Mouse (Mus musculus): ENCODE measurements around the gene Car11. TPM values are rescaled to one million over a fixed set of nuclear protein-coding genes. Genes with fewer than 3 reads are reported as not detected.

Car11 gene
- polyA plus RNA-seq, 1 experiment from 2014 or later: 8.8 TPM

DNA sequence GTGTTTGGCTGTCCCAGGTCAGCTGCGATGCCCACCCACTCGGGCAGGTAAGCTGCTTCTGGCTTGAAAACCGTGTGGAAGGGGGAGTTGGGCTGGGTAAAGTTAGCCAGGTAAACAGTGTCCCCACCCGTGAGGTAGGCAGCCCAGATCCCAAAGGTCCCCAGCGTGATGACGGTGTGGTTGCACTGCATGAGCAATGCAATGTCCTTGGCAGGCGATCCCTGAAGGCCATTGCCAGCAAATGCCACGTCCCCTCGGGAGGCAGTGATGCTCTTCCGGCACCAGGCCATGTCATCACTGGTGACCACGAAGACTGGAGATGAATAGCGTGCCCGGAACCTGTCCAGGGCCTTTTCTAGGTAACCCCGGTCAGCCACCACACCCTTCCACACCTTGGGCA, 21.1 kb upstream of the Car11 start:
- no peak for ATAC-seq (ENCODE audit: insufficient number of reproducible peaks, insufficient read depth, low FRiP score, low TSS enrichment, low read depth)

DNA sequence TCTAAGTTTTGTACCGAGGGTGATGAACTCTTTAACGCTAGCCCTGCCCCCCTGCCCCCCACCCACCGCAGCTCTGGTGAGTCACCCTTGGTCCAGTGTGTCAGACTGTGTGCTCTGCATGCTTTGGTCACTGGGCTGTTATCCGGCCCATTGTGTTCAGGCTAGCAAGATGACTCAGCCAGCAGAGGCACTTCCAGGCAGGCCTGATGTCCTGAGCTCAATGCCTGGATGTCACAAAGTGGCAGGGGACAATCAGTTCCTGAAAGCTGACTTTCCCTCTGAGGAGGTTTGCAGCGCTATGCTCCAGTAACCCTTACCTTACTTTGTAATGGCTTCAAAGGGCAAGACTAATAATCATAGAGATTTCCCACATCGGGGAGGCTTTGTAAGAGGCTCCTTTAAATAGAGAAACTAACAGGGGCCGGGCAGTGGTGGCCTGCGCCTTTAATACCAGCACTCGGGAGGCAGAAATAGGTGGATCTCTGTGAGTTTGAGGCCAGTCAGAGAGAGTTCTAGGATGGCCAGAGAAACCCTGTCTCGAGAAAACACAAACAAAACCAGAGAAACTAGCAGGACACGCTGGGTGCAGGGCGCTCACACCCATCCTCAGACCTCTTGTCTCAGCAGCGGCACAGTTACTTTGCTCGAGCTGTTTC, 19.5 kb upstream of the Car11 start:
- no peaks in the 10 kb centered on the region for H3K9me3 ChIP-seq
- H3K36me3 ChIP-seq: no peaks in the 10 kb centered on the region
- no peak overlapping the region for H3K4me3 ChIP-seq (replicated peaks)
- no peak for ATAC-seq (ENCODE audit: insufficient number of reproducible peaks, insufficient read depth, low FRiP score, low TSS enrichment, low read depth)
- no peak overlapping the region for H3K27ac ChIP-seq
- no peaks in the 10 kb centered on the region for H3K27me3 ChIP-seq
- no peak overlapping the region for H3K9ac ChIP-seq (replicated peaks)
- WGBS: 83% methylated on average over 14 of the region's 14 CpGs
- no peak overlapping the region for H3K4me2 ChIP-seq
- peaks cover 6% of the 10 kb centered on the region; the same call in 1 of the 2 replicates for H3K4me1 ChIP-seq (replicated peaks)

More for the DNA sequence above, 21.1 kb upstream of the Car11 start:
- Histone ChIP-seq H3K4me2 (no peak overlapping the region), H3K36me3 (no peaks in the 10 kb centered on the region), H3K9me3 (no peaks in the 10 kb centered on the region), H3K9ac (replicated peaks) (no peak overlapping the region), H3K27me3 (no peaks in the 10 kb centered on the region), H3K27ac (no peak overlapping the region), H3K4me1 (replicated peaks) (no peaks in the 10 kb centered on the region; the same call in 1 of the 2 replicates), H3K4me3 (replicated peaks) (no peak overlapping the region)
- WGBS: 92% methylated on average over 14 of the region's 14 CpGs

DNA sequence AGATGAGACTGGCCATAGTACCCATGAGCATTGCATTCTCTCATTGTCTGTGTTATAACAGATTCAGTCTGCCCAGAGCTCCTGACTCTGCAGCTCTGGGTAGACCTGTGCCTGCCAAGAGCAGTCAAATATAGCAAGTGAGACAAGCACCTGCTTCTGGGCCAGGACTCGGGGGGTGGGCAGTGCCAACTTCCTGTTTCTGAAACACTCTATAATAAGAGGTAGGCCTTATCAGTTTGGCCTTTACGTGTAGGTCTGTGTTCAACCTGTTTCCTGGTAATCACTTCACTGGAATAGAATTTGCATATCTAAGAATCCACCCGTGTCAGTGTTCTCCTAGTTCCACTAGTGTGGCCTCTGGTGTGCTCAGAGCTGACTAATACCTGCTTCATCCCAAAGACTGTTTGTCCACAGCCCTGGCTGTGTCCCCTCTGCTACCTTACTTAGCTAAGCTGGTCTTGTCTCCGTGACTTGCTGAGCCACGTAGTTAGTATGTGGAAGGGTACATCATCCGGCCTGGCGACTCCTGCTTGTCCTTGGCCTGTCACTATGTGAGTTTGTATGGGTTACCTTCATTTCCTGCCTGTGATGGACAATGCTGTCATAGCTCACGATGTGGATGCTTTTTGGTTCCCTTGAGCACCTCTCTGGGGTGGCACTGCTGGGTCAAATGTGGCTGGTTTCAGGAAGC, 18.5 kb upstream of the Car11 start:
- H3K4me2 ChIP-seq: no peak overlapping the region
- no peaks in the 10 kb centered on the region for H3K9me3 ChIP-seq
- no peaks in the 10 kb centered on the region for H3K36me3 ChIP-seq
- no peak overlapping the region for H3K27ac ChIP-seq
- 0 out of 2 replicates have a peak, but pooled peaks cover 2% of the 10 kb centered on the region for H3K27me3 ChIP-seq
- no peak overlapping the region for H3K9ac ChIP-seq (replicated peaks)
- WGBS: 85% methylated on average over 8 of the region's 8 CpGs
- no peak overlapping the region for H3K4me3 ChIP-seq (replicated peaks)
- ATAC-seq (ENCODE audit: insufficient number of reproducible peaks, insufficient read depth, low FRiP score, low TSS enrichment, low read depth): no peak
- peaks cover 17% of the 10 kb centered on the region for H3K4me1 ChIP-seq (replicated peaks)

DNA sequence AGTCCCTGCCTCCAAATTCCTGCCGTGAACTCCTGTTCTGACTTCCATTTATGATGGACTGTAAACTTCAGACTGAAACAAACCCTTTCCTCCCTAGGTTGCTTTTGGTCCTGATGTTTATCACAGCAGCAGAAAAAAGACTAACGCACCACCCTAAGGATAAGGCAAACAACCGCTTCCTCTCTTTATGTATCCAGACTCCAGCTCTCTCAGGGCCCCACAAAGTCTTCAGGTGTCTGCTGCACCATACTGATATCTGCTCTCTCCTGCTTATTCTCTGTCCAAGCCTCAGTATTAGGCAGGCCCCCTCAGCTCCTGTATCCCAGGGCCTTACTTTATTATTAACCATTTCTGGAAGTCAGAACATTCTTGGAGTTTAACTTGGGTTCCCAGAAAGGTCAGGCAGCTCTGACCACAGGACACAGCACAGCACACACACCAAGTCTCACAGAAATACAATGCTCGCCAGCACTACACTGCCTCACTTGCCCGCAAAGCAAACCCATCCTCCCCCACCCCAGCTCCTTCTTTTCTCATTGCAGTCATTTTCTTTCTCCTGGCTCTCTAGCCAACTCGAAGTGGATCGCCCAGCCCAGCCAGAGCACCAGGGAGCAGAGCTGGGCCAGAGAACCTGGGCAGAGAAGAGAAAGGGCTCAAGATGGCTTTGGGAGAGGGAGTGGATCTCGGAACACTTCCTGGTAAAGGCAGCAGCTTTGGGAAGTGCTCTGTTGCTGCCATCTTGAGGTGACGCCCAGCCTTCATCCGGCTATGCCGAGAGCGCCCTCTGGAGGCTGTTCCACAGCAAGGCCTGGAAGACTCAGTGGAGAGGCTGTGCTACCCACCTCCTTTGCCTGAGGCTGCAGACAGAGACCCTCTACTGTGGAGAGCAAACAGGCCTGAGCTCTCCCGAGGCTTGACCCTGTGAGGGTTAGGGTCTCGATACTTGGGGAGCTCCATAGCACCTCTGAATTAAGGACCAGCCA, 17.2 kb upstream of the Car11 start:
- Histone ChIP-seq H3K4me3 (replicated peaks) (0 out of 2 replicates have a peak overlapping the region, but pooled peaks have one; percentile 9), H3K27me3 (0 out of 2 replicates have a peak, but pooled peaks cover 6% of the 10 kb centered on the region), H3K9ac (replicated peaks) (0 out of 2 replicates have a peak overlapping the region, but pooled peaks have one; percentile 31), H3K36me3 (no peaks in the 10 kb centered on the region), H3K4me1 (replicated peaks) (peaks cover 21% of the 10 kb centered on the region), H3K27ac (peak overlapping the region; percentile 67), H3K4me2 (peak overlapping the region; percentile 40), H3K9me3 (no peaks in the 10 kb centered on the region)
- peak; percentile 61 for ATAC-seq (ENCODE audit: insufficient number of reproducible peaks, insufficient read depth, low FRiP score, low TSS enrichment, low read depth)
- WGBS: 29% methylated on average over 14 of the region's 14 CpGs

DNA sequence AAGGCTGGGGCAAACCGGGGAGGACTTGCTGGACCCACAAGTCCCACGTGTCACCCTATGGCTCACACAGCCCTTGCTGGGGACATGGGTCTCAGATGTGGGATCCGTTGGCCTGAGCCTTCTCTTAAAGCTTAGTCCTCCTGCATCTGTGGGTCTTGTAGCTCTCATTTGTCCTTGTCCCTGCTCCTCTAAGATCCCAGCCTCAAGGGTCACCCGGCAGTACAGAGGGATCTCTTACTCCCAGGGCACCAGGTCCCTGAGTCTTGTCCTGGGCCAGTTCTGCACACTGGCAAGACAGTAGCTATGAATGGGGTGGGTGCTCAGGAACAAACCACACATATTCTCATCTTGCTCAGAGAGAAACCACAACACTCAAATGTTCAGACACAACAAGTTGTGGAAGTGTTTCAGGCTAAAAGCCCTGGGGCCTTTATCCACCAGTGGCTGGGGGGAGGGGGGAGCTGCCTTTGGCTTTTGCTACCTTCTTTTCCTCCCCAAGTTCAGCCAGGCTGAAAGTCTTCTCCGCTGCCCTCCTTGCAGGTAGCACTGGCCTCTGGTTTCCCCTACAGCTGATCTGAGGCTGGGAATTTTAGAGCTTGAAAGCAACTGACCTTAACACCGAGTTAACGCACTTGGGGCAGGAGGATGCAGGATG, 16.1 kb upstream of the Car11 start, which contains the start of gene Ntn5:
Gene Ntn5 (plus strand): TSS at position 627 of the 655 bp plus-strand sequence.
- no peak within 1 kb of the TSS for H3K4me3 ChIP-seq (replicated peaks)
- H3K4me1 ChIP-seq (replicated peaks): peaks cover 21% of the 10 kb centered on the region
- 0 out of 2 replicates have a peak, but pooled peaks cover 6% of the 10 kb centered on the region for H3K27me3 ChIP-seq
- no peak within 1 kb of the TSS; the same call in 1 of the 2 replicates for H3K27ac ChIP-seq
- no peak for ATAC-seq (ENCODE audit: insufficient number of reproducible peaks, insufficient read depth, low FRiP score, low TSS enrichment, low read depth)
- 0 out of 2 replicates have a peak within 1 kb of the TSS, but pooled peaks have one; percentile 18 for H3K9ac ChIP-seq (replicated peaks)
- WGBS: 77% methylated on average over 7 of the region's 7 CpGs
- peak within 1 kb of the TSS; percentile 40; the same call in 1 of the 2 replicates for H3K4me2 ChIP-seq
- H3K9me3 ChIP-seq: no peaks in the 10 kb centered on the region
- H3K36me3 ChIP-seq: no peaks in the 10 kb centered on the region

DNA sequence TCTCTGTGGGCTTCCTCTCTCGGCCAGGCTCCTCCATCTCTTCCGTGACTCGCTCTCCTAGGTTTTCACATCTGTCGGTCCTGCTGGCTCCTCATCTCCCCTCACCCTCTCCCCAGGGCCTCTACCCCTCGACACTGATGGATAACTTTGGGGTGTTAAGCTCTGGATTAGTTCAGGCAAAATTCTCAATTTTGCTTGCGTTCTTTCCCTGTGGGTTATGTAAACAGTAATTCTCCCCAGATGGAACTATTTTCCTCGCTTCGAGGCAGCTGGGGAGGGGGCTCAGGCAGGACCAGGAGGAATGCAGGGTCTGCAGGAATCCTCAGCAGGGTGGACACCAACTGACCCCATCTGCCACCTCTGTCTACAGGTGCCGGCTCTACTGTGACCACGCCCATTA, 13.8 kb upstream of the Car11 start:
- H3K27me3 ChIP-seq: 0 out of 2 replicates have a peak, but pooled peaks cover 6% of the 10 kb centered on the region
- H3K27ac ChIP-seq: peak overlapping the region; percentile 57; the same call in 1 of the 2 replicates
- 0 out of 2 replicates have a peak overlapping the region, but pooled peaks have one; percentile 2 for H3K4me2 ChIP-seq
- no peaks in the 10 kb centered on the region for H3K9me3 ChIP-seq
- H3K36me3 ChIP-seq: no peaks in the 10 kb centered on the region
- WGBS: 28% methylated on average over 10 of the region's 10 CpGs
- ATAC-seq (ENCODE audit: insufficient number of reproducible peaks, insufficient read depth, low FRiP score, low TSS enrichment, low read depth): no peak
- no peak overlapping the region; the same call in 1 of the 2 replicates for H3K9ac ChIP-seq (replicated peaks)
- H3K4me3 ChIP-seq (replicated peaks): no peak overlapping the region
- H3K4me1 ChIP-seq (replicated peaks): peaks cover 28% of the 10 kb centered on the region

DNA sequence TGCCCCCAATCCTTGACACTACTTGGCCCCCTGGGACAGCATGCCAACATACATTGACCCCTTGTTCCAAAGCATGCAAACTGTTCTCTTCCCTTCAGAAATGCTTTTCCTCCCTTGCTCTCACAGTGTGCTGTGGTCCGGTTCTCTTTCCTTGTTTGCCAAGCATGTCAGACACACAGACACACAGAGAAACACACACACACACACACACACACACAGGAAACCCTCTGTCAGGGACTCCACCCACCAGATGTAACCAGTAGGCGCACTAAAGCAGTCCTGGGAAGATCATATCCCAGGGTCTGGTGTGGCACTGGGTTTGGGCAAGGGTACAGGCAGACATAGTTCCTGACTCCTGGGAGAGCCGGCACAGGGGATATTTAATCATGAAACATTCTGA, 12.8 kb upstream of the Car11 start:
- no peak overlapping the region for H3K4me2 ChIP-seq
- H3K4me1 ChIP-seq (replicated peaks): peaks cover 28% of the 10 kb centered on the region
- H3K4me3 ChIP-seq (replicated peaks): no peak overlapping the region
- 75% methylated on average over 3 of the region's 3 CpGs for WGBS
- H3K9ac ChIP-seq (replicated peaks): no peak overlapping the region
- H3K9me3 ChIP-seq: no peaks in the 10 kb centered on the region
- 0 out of 2 replicates have a peak, but pooled peaks cover 6% of the 10 kb centered on the region for H3K27me3 ChIP-seq
- no peak overlapping the region for H3K27ac ChIP-seq
- no peaks in the 10 kb centered on the region for H3K36me3 ChIP-seq
- ATAC-seq (ENCODE audit: insufficient number of reproducible peaks, insufficient read depth, low FRiP score, low TSS enrichment, low read depth): no peak

DNA sequence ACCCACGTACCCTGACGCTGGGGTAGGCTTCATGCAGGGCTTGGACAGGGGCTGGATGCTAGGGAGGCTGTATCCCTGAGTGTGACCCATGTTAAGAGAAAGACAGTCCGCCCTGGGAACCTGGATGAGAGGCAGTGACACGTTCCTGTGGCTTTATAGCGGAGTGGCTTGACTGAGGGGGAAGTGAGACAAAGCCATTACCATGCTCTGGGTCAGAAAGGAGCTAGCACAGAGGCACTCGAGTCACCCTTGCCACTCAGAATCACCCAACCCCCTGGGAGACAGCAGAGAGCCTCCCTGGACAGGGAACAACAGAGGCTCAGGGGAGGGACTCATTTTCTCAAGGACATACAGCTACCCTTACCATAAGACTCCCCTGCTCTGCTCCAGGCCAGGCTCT, 10.5 kb upstream of the Car11 start:
- ATAC-seq (ENCODE audit: insufficient number of reproducible peaks, insufficient read depth, low FRiP score, low TSS enrichment, low read depth): no peak
- H3K4me1 ChIP-seq (replicated peaks): peaks cover 28% of the 10 kb centered on the region
- 51% methylated on average over 6 of the region's 6 CpGs for WGBS

DNA sequence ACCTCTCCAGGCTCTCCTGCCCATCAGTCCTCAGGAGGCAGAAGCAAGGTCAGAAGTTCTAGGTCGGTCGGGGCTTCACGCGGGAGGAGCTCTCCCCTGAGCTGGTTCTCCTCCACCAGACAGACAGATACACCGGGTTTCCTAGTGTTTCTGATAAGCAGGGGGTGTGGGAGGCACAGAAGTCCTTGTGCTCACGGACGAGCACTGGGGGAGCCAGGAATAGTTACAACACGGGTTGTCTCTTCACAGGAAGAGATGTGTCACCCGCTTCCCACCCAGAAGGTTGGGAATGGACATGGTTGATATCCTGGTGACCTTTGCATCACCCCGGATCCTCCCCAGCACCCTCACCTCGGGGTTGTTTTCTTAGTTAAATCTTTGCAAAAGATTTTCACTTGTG, 9.8 kb upstream of the Car11 start:
- H3K9me3 ChIP-seq: no peaks in the 10 kb centered on the region
- no peak overlapping the region for H3K27ac ChIP-seq
- no peaks in the 10 kb centered on the region for H3K36me3 ChIP-seq
- 0 out of 2 replicates have a peak, but pooled peaks cover 6% of the 10 kb centered on the region for H3K27me3 ChIP-seq
- no peak for ATAC-seq (ENCODE audit: insufficient number of reproducible peaks, insufficient read depth, low FRiP score, low TSS enrichment, low read depth)
- no peak overlapping the region for H3K4me3 ChIP-seq (replicated peaks)
- WGBS: 78% methylated on average over 11 of the region's 11 CpGs
- no peak overlapping the region for H3K4me2 ChIP-seq
- peaks cover 31% of the 10 kb centered on the region for H3K4me1 ChIP-seq (replicated peaks)
- H3K9ac ChIP-seq (replicated peaks): no peak overlapping the region

More for the DNA sequence above, 10.5 kb upstream of the Car11 start:
- H3K9me3 ChIP-seq: no peaks in the 10 kb centered on the region
- no peak overlapping the region for H3K4me2 ChIP-seq
- no peak overlapping the region for H3K9ac ChIP-seq (replicated peaks)
- no peak overlapping the region for H3K4me3 ChIP-seq (replicated peaks)
- H3K36me3 ChIP-seq: no peaks in the 10 kb centered on the region
- no peak overlapping the region for H3K27ac ChIP-seq
- H3K27me3 ChIP-seq: 0 out of 2 replicates have a peak, but pooled peaks cover 6% of the 10 kb centered on the region

DNA sequence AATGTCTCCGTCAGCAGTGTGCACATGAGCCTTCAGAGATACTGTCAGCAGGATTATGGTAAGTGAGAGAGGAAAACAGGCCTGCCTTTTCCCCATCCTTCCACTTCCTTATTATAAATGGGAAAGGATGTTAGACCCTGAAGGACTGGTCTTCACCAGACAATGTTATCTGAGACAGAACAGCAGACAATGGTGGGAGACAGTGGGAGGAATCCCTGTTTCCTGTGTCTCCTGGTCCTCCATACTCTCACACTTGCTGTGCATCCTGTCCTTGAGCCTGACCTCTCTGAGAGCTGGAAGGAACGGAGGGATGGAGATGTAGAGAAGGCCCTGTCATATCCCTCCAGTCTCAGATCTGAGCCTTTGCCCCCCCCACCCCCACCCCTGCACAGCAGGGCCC, 7.3 kb upstream of the Car11 start:
- no peak overlapping the region for H3K27ac ChIP-seq

More for the DNA sequence above, 7.3 kb upstream of the Car11 start:
- Histone ChIP-seq H3K36me3 (no peaks in the 10 kb centered on the region), H3K4me2 (no peak overlapping the region), H3K4me3 (replicated peaks) (no peak overlapping the region), H3K27me3 (no peaks in the 10 kb centered on the region), H3K4me1 (replicated peaks) (peaks cover 23% of the 10 kb centered on the region; the same call in 1 of the 2 replicates), H3K9me3 (no peaks in the 10 kb centered on the region), H3K9ac (replicated peaks) (no peak overlapping the region)
- 76% methylated on average over 2 of the region's 2 CpGs for WGBS
- no peak for ATAC-seq (ENCODE audit: insufficient number of reproducible peaks, insufficient read depth, low FRiP score, low TSS enrichment, low read depth)
